Mouse (Mus musculus): ENCODE results near the gene Ppp4c.

DNA sequence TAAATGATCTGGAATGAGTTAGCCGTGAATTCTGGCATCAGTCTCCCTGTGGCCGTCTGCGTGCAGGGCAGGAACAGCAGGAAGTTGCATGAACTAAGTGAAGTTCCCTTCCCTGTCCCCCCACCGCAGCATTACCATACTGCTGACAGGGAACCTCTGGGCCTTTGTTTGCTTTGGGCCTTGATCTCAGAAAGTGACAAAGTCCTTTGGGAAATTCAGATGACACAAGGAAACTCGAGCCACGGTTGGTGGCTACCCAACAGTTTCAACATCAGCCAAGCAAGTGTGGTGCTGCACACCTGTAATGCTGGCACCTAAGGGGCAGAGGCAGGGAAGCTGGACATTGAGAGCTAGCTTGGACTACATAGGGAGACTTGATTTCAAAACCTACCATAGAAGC is 45.5 kb downstream of the Ppp4c start:
- TF ChIP-seq CTCF (IDR thresholded peaks at IDR 0.05; ENCODE audit: low read depth, low read length): peak; percentile 32; the same call in 1 of the 2 replicates
- peak; percentile 79; the same call in 1 of the 2 replicates for TF ChIP-seq POLR2A (IDR thresholded peaks at IDR 0.05; ENCODE audit: borderline replicate concordance, low read depth, low read length)
